Mouse (Mus musculus): ENCODE measurements around the gene Cnnm3.

- TF ChIP-seq CTCF (conservative IDR thresholded peaks at IDR 0.05; ENCODE audit: low read length) (no peak), POU5F1 (IDR thresholded peaks at IDR 0.05; ENCODE audit: borderline replicate concordance, low read length) (no peak)
Measured at GRCm38 (mm10) chr1:36557457-36558011, 45.9 kb downstream of the Cnnm3 start.
